Mouse (Mus musculus): ENCODE results near the gene Cryba4. TPM values are rescaled to one million over a fixed set of nuclear protein-coding genes. Genes with fewer than 3 reads are reported as not detected.

The Cryba4 gene
- polyA plus RNA-seq, 1 experiment: 1.1 TPM

DNA sequence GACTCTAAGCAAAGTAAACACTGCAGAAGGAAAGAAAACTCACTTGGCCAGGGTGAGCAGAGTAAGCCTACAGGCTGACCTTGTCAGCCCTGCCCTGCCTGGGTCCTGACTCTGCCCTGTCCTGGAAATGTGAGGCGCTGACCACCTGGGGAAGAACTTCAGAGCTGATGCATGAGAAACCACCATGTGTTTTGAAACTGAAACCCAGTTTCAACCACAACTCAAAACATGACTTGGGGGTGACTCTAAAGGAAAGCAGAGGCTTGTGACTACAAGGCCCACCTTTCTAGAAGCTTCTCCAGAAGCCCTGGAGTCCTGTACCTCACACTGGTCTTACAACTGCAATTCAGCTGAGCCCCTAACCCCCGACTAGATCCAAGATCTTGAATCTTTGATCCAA, 20.6 kb upstream of the Cryba4 start:
- DNase-seq (ENCODE audit: low read depth, low spot score): no peak
- 42% methylated on average over 2 of the region's 2 CpGs for WGBS

DNA sequence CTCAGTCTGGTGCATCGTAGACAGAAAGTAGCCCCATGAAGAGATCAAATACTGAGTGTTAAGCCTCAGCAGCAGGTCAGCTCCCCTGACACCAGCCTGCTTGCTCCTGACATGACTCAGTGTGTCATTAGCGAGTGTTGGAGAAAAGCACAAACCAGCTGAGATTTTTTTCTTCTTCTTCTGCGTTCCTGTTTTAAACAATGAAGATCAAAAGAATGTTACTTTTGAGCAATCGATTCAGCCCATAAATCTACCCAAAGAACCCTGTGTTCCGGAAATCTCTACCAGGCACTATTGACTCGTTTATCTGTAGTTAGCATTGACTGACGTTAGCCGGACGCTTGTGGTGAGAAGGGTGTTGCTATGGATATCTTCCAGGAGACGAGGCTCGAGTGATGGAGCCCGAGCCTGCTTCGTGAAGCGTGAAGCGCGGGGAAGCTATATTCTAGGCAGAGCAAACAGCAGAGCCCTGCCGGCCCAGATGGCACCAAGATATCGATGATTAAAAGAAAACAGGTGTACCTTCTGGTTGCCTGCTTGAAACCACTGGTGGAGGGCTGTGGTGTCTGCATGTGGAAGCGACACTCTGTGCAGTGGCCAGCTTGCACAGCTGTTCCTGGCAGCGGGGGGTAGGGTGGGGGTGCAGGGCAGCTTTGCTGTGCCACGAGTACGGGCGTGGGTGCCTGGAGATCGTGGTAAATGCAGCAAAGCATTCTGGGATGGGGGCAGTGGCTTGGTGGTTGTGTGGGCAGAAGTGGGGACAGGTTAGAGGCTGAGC, 18.6 kb upstream of the Cryba4 start:
- WGBS: 40% methylated on average over 24 of the region's 24 CpGs
- no peak for DNase-seq (ENCODE audit: low read depth, low spot score)

DNA sequence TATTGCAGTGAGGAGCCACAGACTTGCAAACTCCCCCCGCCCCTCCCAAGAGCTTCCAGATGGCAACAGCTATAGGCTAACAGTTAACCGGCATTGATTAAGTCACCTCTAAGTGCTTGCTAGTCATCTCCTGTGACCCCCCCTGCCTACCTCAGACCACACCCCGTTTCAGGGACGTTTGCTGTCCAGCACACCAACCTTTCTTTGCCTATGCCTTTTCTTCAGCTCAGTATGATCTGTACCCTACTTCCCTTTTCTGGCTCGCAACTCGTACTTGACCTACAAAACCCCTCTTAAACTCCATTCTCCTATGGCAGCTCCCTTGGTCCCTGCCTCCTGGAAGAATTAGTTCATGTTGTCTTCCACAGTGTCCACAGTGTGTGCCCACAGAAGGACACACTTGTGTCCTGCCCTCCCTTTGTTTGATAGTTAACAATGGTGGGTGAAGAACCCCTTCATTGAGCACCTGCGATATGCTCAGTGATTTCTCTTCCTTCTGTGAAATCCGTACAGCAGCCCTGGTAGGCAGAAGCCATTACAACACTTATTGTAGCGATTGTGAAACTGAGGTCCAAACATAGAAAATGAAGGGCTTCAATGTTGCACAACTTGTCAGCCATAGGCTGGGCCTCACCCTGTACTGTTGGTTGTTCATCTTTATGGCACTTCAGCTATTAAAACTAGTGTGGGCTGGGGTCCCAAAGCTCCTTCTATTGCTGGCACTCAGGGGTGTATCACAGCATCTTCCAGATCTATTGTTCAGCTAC, 13.9 kb upstream of the Cryba4 start:
- DNase-seq (ENCODE audit: low read depth, low spot score): no peak
- WGBS: 48% methylated on average over 9 of the region's 9 CpGs

DNA sequence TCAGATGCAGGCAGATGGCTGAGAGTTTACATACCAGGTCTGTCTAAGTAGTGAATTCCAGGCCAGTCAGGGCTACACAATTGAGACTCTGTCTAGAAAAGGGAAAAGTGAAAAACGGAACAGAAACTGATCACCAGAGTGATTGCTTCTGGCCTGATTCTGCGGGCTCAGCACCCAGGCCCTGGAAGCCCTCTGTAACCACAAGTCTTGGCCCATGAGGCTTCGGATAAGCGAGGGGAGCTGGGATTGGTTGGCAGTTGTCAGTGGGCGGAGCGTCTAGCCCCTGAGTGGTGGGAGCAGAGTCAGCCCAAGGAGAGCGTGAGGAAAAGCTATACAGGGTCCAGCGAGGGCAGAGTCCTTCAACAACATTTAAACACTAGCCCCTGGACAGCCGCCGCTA, 13.2 kb upstream of the Cryba4 start:
- WGBS: 41% methylated on average over 10 of the region's 10 CpGs
- DNase-seq (ENCODE audit: low read depth, low spot score): no peak

DNA sequence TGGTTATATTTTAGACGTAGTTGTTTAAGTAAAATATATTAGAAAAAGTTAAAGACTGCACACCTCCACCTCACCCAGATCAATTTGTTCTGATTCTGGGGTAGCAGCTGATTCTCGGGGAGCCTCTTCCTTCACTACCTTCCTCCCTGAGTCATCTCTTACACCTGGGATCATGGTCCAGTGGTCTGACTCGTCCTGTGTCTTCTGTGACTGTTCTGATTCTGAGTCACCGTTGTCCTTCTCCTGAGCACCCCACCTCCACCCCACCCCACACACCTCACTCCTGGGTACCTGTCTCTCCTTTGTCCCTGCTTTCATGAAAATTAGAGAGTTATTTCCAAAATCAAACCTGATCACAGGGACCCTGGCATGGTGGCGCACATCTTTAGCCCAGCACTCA, 12.8 kb upstream of the Cryba4 start:
- DNase-seq (ENCODE audit: low read depth, low spot score): no peak

DNA sequence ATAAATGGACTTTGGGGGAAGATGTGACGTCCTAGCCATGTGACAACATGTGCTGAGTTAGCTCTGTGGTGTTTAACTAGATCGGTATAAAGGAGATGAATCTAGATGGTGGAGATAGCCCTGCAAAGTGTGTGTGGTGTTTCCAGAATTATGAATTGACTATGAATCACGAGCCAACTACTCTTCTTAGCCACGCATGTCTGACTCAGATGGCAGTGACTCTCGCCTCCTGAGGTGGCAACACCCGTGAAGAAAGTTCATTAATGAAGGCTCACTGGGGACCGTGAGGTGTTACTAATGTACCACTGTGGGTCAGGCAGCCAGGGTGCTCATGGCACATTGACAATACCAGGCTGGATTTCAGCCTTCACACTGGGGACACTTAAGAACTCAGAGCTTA, 11.8 kb upstream of the Cryba4 start:
- DNase-seq (ENCODE audit: low read depth, low spot score): no peak
- WGBS: 75% methylated on average over 7 of the region's 7 CpGs

More for the DNA sequence above, 12.8 kb upstream of the Cryba4 start:
- WGBS: 67% methylated on average over 5 of the region's 5 CpGs

GRCm38 (mm10) chr5:112260818-112261217, 8.5 kb upstream of the Cryba4 start:
- no peak for DNase-seq (ENCODE audit: low read depth, low spot score)
- 68% methylated on average over 3 of the region's 3 CpGs for WGBS

DNA sequence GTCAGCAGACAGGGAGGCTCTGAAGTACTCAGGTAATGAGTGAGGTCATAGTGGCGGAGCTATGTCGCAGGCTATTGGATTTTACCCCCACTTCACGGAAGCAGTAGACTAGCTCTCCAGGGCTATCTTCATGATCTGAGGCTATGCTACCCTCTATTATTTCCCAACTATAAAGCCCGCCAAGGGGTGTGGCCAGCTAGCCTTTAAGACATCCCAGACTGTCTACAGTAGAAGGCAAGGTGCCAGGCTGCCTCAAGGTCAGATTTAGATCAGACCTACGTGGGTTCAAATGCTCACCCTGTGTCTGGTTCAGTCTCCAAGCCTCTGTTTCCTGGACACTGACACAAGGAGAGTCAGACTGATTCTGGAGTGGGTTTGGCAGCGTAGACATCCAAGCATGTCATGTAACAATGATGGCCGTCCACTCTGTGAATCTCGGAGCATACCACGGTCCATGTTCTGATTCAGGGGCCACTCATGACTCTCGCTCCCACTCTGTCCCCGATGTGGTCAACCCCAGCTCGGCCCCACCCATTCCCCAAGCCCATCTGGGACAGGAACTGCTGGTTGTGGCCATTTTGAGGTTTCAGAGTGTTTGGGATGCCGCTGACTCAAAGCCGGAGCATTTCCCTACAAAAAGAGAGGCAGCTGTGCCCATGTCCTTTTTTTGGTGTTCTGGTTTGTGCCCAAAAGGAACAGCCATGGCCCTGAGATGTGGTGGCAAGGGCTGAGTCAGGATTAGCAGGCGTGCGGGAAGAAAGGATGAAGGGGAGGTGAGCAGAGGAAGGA, 7.7 kb upstream of the Cryba4 start:
- 64% methylated on average over 16 of the region's 16 CpGs for WGBS
- no peak for DNase-seq (ENCODE audit: low read depth, low spot score)

- WGBS: 44% methylated on average over 3 of the region's 3 CpGs
- no peak for DNase-seq (ENCODE audit: low read depth, low spot score)
These were observed 5.6 kb upstream of the Cryba4 start for GRCm38 (mm10) chr5:112257896-112258295.

DNA sequence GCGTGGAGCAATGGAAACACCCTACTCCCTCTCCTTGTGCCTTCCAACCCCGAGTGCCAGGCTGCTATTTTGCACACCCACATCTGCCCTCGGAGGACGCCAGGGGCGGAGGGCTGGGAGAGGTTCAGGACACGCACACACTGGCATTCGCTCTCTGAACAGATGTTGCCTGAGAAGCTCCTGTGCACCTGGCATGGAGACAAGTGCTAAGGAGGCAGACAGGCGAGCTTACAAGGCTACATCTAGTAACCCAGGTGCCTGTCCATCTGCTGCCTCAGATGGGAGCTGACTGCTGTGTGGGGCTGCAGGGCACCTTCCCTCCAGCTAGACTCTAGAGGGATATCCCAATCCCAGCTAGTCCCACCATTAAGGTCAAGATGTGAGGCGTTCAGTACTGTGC, 4.1 kb upstream of the Cryba4 start:
- 55% methylated on average over 9 of the region's 9 CpGs for WGBS
- no peak for DNase-seq (ENCODE audit: low read depth, low spot score)

GRCm38 (mm10) chr5:112255426-112255825, 3.1 kb upstream of the Cryba4 start, which contains the start of gene Crybb1:
TSS of gene Crybb1 (plus strand) at chr5:112255815.
- no peak for DNase-seq (ENCODE audit: low read depth, low spot score)
- 54% methylated on average over 3 of the region's 3 CpGs for WGBS

DNA sequence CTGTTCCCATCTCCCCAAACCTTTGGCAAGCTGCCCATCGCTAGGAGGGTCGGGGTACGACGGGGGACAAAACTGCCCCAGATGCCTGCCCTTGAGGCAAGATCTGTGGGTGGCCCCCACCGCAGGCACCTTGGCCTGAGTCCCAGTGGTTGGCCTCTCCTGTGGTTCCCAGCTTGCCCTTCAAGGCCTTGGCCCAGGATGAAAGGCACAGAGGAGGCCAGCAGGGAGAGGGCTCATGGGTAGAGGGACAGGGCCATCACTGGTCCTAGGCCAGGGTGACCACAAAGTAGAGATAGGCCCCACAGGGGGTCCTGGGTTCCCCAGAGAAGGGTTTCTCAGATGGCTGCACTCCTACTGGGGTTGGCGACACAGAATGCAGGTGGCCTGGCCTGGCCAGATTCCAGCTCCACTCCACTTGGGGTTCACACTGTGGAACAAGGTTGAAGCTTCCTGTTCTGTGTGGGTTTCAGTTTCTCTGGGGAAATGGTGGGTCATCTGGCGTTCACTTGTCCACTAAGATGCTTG, 2.0 kb upstream of the Cryba4 start:
- WGBS: 34% methylated on average over 7 of the region's 7 CpGs
- no peak for DNase-seq (ENCODE audit: low read depth, low spot score)

DNA sequence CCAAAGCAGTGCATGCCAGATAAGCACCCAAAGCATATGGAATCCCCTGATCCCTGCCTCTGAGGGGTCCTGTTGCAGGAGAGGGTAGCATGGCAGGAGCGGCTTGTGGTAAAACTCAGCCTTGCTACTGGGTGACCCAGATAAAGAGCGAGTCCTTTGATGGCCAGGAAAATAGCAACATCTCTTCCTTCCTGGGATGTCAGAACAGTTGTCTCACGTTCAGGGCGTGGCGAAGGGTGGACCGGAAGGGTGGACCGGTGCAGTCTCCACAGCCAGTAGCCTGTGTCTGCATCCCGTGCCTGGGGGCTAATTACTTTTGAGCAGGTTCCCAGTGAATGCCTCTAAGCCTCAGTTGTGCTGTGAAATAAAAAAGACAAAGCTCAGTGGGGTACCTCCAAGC, 851 bp upstream of the Cryba4 start:
- DNase-seq (ENCODE audit: low read depth, low spot score): no peak
- 26% methylated on average over 8 of the region's 8 CpGs for WGBS

DNA sequence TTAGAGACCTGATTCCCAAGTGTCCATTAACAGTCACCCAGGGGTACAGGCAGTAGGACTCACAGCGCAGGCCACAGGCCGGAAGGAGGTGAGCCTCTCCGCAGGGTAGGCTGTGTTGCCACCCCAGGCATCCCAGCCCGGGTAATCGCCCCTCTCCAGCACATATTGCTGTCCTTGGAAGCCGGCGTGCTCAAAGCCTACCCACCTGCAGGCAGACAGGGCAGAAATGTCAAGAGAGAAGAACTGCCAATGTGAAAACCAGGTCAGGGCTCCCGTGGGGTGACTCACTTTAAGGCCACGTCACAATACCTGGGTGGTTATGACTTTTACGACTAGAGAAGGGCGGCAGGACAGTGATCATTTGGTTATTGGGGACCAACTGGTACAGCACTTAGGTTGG, 3.2 kb downstream of the Cryba4 start:
- no peak for DNase-seq (ENCODE audit: low read depth, low spot score)
- WGBS: 70% methylated on average over 11 of the region's 11 CpGs

DNA sequence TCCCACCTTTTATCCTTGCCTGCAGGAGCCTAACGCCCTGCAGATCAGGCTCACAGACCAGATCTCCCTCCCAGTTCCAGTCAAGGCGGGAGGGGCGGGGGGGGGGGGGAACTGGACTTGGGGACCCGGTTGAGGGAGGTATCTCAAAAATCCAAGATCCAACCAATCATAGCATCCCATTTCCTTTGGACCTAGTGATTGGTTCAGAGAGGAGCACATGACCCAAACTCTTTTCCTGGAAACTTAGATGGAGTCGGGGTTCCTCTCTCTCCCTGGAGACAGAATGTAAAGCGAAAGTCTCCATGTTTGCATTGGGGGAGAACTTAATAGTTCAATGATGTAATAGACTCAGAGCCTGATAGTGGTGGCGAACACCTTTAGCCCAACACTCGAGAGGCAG, 4.9 kb downstream of the Cryba4 start:
- WGBS: 42% methylated on average over 8 of the region's 8 CpGs
- no peak for DNase-seq (ENCODE audit: low read depth, low spot score)

- no peak for DNase-seq (ENCODE audit: low read depth, low spot score)
- WGBS: 45% methylated on average over 8 of the region's 8 CpGs
These were observed 7.3 kb downstream of the Cryba4 start for GRCm38 (mm10) chr5:112244890-112245615.

DNA sequence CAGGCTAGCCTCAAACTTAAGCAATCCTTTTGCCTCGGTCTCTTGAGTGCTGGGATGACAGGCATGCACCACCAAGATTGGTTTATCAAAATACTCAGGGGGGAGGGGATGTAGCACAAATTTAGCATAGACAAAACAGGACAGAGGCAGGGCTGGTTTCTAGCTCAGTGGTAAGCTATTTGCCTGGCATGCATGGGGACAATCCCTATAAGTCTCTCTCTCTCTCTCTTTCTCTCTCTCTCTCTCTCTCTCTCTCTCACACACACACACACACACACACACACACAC, 8.1 kb downstream of the Cryba4 start:
- no peak for DNase-seq (ENCODE audit: low read depth, low spot score)
- WGBS: 60% methylated on average over 1 of the region's 1 CpGs

- no peak for DNase-seq (ENCODE audit: low read depth, low spot score)
- 37% methylated on average over 10 of the region's 10 CpGs for WGBS
These were observed 8.6 kb downstream of the Cryba4 start for GRCm38 (mm10) chr5:112243539-112244274.

DNA sequence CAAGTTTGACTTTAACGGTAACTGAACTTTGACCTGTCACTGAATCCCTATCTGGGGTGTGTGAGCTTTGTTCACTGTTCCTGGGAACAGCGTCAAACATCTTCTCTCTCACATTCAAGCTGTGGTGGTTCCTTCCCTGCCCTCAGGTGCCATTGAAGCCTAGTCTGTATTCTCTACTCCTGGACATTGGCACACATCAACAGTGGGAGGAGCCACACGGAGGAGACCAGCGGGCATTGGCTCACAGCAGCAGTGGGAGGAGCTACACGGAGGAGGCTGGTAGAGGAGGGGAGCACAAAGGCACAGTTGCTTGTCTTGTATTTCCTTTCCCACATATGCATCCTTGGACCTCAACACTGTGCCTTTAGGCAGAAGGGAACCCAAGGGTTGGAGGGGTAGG, 9.3 kb downstream of the Cryba4 start:
- WGBS: 28% methylated on average over 5 of the region's 5 CpGs
- no peak for DNase-seq (ENCODE audit: low read depth, low spot score)

Data from large intestine, adult 2 months (tissue).